In the genomic region with DNA sequence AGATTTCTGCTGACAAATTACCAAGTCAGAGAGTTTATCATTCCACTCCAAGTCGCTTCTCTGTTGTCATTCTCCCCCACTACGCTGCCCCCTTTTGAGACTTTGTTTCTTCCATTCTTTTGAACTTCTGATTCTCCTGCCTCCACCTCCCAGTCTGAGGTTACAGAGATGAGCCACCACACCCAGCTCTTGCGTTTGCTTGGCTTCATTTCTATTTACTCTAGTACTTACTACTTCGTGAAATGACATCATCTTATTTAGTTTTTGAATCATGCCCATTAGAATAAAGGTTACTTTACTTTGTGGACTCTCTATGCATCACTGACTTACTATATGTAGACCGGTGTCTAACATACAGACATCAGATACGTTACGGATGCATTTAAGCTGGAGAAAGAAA, we compare ENCODE assay signal across 15 mouse cellular contexts.
"Had no signal": no experiment of that assay in that cellular context is flagged by ENCODE, and none has a peak within 500 bp of the region (broad histone marks: within the 10 kb centered on the region; RNA-seq: fewer than 3 reads in every experiment).

No protein-coding gene starts in this region.

- H3K36me3 ChIP-seq: midbrain, embryonic 12.5 days had no signal

- H3K4me1 ChIP-seq: kidney, embryonic 15.5 days; neural tube, embryonic 12.5 days had no signal

- H3K27me3 ChIP-seq: kidney, embryonic 15.5 days; megakaryocyte, embryonic 14.5 days; midbrain, embryonic 12.5 days; neural tube, embryonic 12.5 days had no signal

- H3K9ac ChIP-seq: kidney, embryonic 15.5 days; liver, embryonic 14.5 days; lung, embryonic 14.5 days; midbrain, embryonic 12.5 days; neural tube, embryonic 12.5 days had no signal

- DNase-seq: kidney, postnatal 14 days; lung, embryonic 14.5 days; lung, postnatal 10 days; thymus, adult 18-20 months; thymus, postnatal 25 days had no signal

- H3K4me3 ChIP-seq: kidney, embryonic 15.5 days; left cerebral cortex, adult 2 months; limb, embryonic 10.5 days; megakaryocyte, embryonic 14.5 days; midbrain, embryonic 12.5 days; neural tube, embryonic 12.5 days had no signal

- H3K9me3 ChIP-seq: kidney, embryonic 15.5 days; limb, embryonic 10.5 days; megakaryocyte, embryonic 14.5 days; midbrain, embryonic 12.5 days; neural tube, embryonic 12.5 days had no signal

- H3K4me2 ChIP-seq: kidney, embryonic 15.5 days; lung, embryonic 14.5 days; midbrain, embryonic 12.5 days; neural tube, embryonic 12.5 days had no signal

- H3K27ac ChIP-seq: kidney, embryonic 15.5 days; left cerebral cortex, adult 2 months; limb, embryonic 10.5 days; liver, embryonic 14.5 days; macrophage; midbrain, embryonic 12.5 days; neural tube, embryonic 12.5 days had no signal

- ATAC-seq: intestine, embryonic 16.5 days; midbrain, embryonic 16.5 days had no signal
